ENCODE assay signal across 10 mouse cellular contexts in genomic region chr16:34957487-34958230, GRCm38 (mm10).
A peak's percentile ranks its signal among the peaks of the same experiment; 100 is the strongest.
DNase-seq lines count a peak whose midpoint lies in the region; ATAC-seq and TF ChIP-seq lines count a peak whose summit lies in the region.
"Had no signal": no experiment of that assay in that cellular context is flagged by ENCODE, and none has a peak within 500 bp of the region (broad histone marks: within the 10 kb centered on the region; RNA-seq: fewer than 3 reads in every experiment).

No protein-coding gene starts in this region.

- H3K4me1 ChIP-seq in heart, embryonic 11.5 days (ENCODE audit: control insufficient read depth, insufficient read depth, low read length) = peaks cover 58% of the 10 kb centered on the region
- peaks cover 46% of the 10 kb centered on the region for H3K4me1 ChIP-seq in lung, embryonic 16.5 days (replicated peaks; ENCODE audit: control insufficient read depth, insufficient read depth, low read length)
- H3K4me1 ChIP-seq in lung, adult 2 months (ENCODE audit: control insufficient read depth, insufficient read depth, low read length) = peaks cover 29% of the 10 kb centered on the region

- no peak overlapping the region for H3K4me3 ChIP-seq in heart, embryonic 11.5 days (ENCODE audit: low read depth, low read length)
- H3K4me3 ChIP-seq in lung, embryonic 16.5 days (ENCODE audit: low read length) = no peak overlapping the region
- no peak overlapping the region for H3K4me3 ChIP-seq in lung, adult 2 months (replicated peaks; ENCODE audit: extremely low read depth, low read depth, low read length)

- H3K9ac ChIP-seq in heart, embryonic 11.5 days (ENCODE audit: low read depth, low read length) = 0 out of 2 replicates have a peak overlapping the region, but pooled peaks have one; percentile 30
- no peak overlapping the region for H3K9ac ChIP-seq in lung, embryonic 16.5 days (ENCODE audit: low read length)

- no peaks in the 10 kb centered on the region for H3K27me3 ChIP-seq in heart, embryonic 11.5 days (ENCODE audit: control insufficient read depth, insufficient read depth, low read length)
- no peaks in the 10 kb centered on the region for H3K27me3 ChIP-seq in lung, embryonic 16.5 days (ENCODE audit: control insufficient read depth, insufficient read depth, low read depth, low read length)
- no peaks in the 10 kb centered on the region for H3K27me3 ChIP-seq in splenic B cell, adult 2 months (ENCODE audit: control insufficient read depth, insufficient read depth, low read length, poor library complexity, severe bottlenecking)

- 0 out of 2 replicates have a peak, but pooled peaks cover 3% of the 10 kb centered on the region for H3K36me3 ChIP-seq in heart, embryonic 11.5 days (ENCODE audit: control insufficient read depth, insufficient read depth, low read length)
- peaks cover 24% of the 10 kb centered on the region for H3K36me3 ChIP-seq in lung, embryonic 16.5 days (ENCODE audit: control insufficient read depth, insufficient read depth, low read length)
- H3K36me3 ChIP-seq in splenic B cell, adult 2 months (ENCODE audit: control insufficient read depth, insufficient read depth, low read length, poor library complexity, severe bottlenecking) = no peaks in the 10 kb centered on the region

- no peak for ATAC-seq in heart, embryonic 11.5 days (replicated peaks; ENCODE audit: insufficient number of reproducible peaks, low FRiP score, low TSS enrichment)
- no peak for ATAC-seq in lung, embryonic 16.5 days (ENCODE audit: low read depth)
- ATAC-seq in hematopoietic stem cell, adult 5-6 weeks (replicated peaks in 1 of 2; ENCODE audit: insufficient read depth in 1 of 2, low FRiP score in 2 of 2, low TSS enrichment in 1 of 2, low read depth in 1 of 2, poor library complexity in 2 of 2, severe bottlenecking in 2 of 2) = peak; percentile 56 to 89
- ATAC-seq: CD4-positive, CD25-positive, alpha-beta regulatory T cell, adult 4 months had no signal

- TF ChIP-seq POLR2A in lung, adult 2 months (IDR thresholded peaks at IDR 0.05; ENCODE audit: borderline replicate concordance, extremely low read depth, low read depth, low read length) = no peak

- DNase-seq in heart, postnatal 25 days (ENCODE audit: low spot score) = no peak
- no peak for DNase-seq in lung, adult 2 months
- DNase-seq in splenic B cell, adult 2 months (ENCODE audit: low read depth, low spot score) = peak; percentile 18
- DNase-seq in spleen, postnatal 14 days (ENCODE audit: low spot score in 2 of 2) = no peak
- no peak for DNase-seq in ovary, adult 18-20 months (ENCODE audit: low spot score)

- TF ChIP-seq CTCF in lung, adult 2 months (IDR thresholded peaks at IDR 0.05; ENCODE audit: insufficient read depth, low read length) = no peak

- intact Hi-C loops in heart, postnatal 25 days (cut with DNase I) = no loop called here

- H3K9me3 ChIP-seq in heart, embryonic 11.5 days (replicated peaks; ENCODE audit: control insufficient read depth, low read length) = no peaks in the 10 kb centered on the region
- no peaks in the 10 kb centered on the region for H3K9me3 ChIP-seq in lung, embryonic 16.5 days (ENCODE audit: control insufficient read depth, low read length)

- no peak overlapping the region for H3K4me2 ChIP-seq in heart, embryonic 11.5 days
- no peak overlapping the region for H3K4me2 ChIP-seq in lung, embryonic 16.5 days (ENCODE audit: low read depth, low read length)

- H3K27ac ChIP-seq in heart, embryonic 11.5 days (ENCODE audit: low read depth, low read length) = peak overlapping the region; percentile 97
- H3K27ac ChIP-seq in lung, embryonic 16.5 days (ENCODE audit: low read length) = peak overlapping the region; percentile 95
- H3K27ac ChIP-seq: macrophage had no signal

- WGBS in heart, embryonic 11.5 days (ENCODE audit: insufficient replicate concordance) = 62% methylated on average over 8 of the region's 8 CpGs
- WGBS in lung, embryonic 16.5 days = 61% methylated on average over 8 of the region's 8 CpGs
- WGBS in lung, adult 2 months = 53% methylated on average over 8 of the region's 8 CpGs

Comparison
In these comparisons a context has a peak if more than half of its experiments do, and no peak if none do; other contexts are left out.
1. ATAC-seq: peak in hematopoietic stem cell, adult 5-6 weeks (2 of 2); none in heart, embryonic 11.5 days (single experiment) and lung, embryonic 16.5 days (single experiment).